Mouse (Mus musculus) kidney, postnatal 4 days (tissue): ENCODE measurements around the gene Pon3.

ENCODE experiments used
- DNase-seq, 2 experiments: peaks; one replicate each; pipeline ENCODE4 v3.0.0; 2021; ENCODE audit warnings: mixed read lengths in 2 of 2

The Pon3 gene

DNA sequence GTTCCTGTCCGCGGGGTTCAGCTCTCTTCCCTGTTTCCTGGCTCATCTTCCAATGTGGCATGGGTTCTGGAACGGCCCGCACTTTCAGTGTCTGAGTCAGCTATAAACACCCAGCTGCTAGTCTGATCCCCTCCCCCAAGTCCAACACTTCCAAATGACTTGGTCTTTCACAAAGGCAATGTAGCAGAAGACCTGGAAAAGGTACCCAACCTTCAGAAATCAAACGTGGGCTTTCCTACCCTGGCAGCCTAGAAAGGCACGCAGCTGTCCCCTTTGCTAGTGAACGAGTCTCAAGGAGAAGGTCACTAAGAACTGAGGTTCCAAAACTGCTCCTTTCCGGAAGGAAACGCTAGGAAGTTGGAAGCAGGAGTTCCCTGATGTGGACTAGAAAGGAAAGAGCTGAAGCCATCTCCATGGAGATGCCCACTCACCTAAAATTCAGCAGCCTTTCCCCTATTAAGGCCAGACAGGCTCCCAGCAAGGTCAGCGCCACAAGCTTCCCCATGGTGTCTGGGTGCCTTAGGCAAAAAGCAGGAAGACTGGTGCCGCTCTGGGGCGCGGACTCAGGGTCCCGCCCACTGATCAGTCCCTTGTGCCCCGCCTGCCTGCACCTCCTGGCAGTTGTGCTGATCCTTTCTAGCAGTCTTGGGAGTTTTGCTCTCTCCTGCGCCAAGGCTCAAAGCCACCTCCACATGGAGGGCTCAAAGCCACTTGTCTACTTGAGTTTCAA is at the start of gene Pon3:
Gene Pon3 (minus strand): TSS at position 565 of the 730 bp plus-strand sequence.
- peak; percentile 61 to 77 for DNase-seq

DNA sequence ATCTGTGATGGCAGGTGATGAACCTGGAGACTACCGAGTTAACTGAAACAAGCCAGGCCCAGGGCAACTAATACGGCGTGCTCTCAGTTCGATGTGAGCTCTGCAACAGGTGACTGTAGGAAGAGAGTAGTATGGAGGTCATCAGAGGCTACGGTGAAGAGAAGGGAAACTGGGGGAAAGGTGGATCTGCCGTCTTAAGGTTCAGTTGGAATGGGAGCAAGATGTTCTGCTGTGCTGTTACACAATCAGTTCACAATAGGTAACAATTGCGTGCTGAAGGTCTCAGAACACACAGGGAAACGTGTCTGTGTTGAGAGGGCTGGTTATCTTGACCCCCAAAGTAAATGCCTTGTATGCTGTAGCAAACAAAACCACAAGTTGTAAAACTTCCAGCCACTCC is 48.9 kb upstream of the Pon3 start:
- DNase-seq: no peak

DNA sequence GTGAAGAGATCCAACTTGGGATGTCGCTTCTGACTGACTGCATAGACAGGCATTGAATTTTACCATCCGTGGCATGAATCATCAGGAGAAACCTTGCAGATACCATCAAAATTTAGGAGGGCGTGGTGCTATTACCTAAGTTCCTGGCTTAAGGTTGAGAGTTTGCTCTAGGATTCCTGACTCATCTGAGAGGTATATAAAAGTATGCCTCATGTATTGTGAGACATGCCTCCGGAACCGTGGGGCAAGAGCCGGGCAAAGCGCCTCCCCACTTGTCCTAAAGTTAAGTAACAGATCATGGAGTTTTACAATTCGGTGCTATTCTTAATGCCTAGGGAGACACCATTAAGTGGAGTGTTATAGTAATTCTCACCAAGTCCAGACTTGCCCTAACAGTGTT is 44.5 kb upstream of the Pon3 start:
- no peak for DNase-seq

DNA sequence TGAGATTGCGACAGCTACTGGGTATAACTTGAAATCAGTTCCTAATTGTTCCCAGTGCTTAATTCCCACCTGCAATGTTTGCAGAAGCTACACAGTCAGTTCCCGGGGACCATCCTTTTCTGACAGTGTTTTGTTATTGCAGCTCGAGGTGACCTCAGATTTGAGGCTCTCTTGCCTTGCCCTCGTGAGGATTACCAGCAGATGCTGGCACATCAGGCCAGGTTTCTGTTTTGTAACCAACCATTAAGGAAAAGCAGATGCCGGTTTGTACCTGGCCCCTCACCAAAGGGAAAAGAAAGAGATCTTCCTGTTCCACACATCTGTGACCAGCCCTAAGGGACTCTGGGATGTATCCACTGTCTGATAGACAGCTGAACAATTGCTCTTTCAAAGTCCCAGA is 43.5 kb upstream of the Pon3 start:
- no peak for DNase-seq

DNA sequence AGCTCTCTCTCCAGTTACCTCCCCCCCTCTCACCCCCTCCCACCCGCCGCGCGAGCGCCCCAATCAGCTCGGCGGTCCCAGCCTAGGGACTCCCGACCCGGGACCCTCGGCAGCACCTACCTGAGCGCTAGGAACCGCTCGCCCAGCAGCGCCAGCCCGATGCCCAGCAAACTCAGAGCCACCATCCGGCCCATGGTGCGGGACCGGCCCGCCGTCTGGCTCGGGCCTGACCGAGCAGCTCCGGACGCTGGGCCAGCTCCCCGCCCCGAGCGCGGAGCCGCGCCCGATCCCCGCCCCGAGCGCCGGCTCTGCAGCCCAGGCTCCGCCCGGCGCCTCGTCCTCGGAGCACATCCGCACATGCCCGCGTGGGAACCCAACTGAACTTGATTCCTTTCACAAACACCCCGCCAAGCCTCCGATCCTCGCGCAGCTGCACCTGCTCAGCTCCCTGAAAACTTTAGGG is 42.0 kb upstream of the Pon3 start, which contains the start of gene Pon2:
Gene Pon2 (minus strand): TSS at position 364 of the 463 bp plus-strand sequence.
- DNase-seq: peak; percentile 81 to 90

DNA sequence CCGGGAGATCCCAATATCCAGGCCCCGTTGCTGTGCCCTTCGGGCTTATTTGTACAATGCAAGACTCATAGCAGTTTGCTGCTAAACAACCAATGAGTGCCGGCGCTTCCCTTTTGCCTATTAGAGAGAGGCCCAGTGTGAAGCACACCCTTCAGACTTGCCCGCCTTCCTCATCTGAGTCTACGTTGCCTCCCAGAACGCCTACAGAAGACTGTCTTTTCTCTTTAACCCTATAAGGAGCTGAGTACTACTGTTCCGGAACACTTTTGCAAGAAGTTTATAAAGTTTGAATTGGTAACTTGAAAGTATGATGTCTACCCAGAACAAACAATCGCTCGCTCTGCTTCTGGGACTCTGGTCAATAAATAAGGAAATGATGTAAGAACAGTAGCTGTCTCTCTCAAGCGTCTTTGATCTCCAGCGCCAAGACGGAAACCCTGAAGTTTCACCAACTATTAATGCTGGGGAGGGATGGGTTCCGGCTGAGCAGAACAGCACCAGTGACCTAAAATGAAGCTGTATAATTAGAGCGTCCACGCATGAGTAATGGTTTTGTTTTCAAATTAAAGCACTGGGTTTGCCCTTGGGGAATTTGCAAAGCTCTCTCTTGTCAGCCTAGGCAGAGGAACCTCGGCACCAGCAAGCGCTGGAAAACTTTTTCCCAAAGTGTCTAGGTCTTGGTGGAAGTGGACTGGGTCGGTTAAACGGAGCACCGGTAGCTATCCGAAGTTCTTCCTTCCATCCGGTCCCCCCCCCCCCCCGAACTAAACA is 41.4 kb upstream of the Pon3 start:
- peak; percentile 55 to 69 for DNase-seq

DNA sequence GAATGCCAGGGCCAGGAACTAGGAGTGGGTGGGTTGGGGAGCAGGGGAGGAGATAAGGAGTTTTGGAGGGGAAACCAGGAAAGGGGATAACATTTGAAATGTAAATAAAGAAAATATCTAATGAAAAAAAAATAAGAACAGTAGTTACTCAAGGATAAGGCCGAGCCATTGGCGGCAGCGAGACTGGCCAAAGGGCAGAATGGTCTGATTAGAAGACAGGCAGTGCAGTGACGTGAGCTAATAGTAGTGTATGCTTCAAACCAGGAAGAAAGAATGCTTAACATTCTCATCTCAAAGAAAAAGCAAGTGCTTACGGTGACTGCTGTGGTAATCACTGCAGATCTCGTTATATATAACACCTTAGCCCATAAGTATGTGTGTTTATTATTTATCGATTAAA is 40.0 kb upstream of the Pon3 start:
- no peak for DNase-seq

DNA sequence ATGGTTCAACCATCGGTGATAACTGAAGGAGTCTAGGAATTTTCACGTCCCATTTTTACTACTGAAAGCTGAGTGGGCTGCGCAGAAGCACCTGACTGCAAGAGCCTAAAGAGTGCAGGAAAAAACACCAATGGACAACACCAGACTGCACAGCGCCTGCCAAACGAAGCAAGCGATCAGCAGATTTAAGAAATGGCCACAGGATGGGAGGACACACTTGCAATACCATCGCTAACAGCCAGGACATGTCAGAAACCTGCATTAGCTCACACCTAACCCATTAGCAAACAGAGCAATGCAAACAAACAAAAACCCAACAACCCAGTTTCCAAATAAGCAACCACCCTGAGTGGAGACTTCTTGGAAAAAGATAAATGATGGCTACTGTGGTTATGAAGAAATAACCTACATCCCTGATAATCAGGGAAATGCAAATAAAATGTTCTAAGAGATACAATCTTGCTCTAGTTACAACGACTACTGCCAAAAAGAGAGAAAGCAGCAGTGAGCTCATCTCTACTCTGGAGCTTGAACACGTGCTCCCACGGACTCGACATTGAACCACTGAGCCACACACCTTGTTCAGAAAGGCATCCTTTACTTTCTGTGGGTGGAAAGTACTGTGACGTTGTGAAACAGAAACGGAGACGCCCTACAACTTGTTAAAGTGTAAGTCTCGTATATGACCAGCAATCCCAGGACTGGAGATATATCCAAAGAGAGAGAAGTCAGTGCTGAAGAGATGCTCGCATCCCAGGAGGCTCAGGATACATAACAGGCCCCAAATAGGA is 38.8 kb upstream of the Pon3 start:
- no peak for DNase-seq

DNA sequence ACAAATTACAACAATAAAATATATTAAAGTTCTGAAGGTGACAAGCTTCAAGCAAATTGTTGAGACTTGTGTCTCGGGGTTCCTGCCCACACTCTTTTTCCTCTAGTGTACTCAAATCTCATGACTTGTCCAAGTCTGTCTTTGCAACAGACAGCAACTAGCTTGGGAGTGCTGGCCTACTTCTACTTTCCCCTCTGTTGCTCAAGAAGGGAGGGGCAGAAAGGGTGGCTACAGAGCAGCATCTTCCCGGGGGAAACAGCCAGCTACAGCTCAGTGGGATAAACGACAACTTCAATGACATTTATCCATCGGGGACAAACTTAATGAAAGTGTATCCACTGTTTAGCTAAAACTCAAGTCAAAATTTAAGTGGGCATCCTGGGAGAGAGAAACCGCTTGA is 36.8 kb upstream of the Pon3 start:
- no peak for DNase-seq

DNA sequence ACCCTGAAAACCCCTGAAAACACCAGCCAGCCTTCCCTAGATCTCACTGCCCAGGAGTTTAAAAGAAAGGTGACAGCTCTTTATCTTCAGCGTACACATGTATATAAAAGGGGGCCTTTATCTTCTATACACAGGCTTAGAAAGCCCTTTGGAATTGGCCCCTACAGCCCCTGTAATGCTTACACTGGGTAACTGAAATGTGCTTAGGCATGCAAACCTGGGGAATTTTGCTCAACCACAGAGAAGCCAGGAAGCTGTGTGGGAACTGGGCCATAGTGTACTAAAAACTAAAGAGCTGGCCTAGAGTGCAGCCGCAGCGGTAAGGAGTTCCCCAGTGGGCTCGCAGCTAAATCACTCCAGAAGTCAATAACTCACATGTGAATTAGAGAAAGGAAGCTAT is 35.4 kb upstream of the Pon3 start:
- DNase-seq: peak in 1 of 2 experiments; percentile 14

DNA sequence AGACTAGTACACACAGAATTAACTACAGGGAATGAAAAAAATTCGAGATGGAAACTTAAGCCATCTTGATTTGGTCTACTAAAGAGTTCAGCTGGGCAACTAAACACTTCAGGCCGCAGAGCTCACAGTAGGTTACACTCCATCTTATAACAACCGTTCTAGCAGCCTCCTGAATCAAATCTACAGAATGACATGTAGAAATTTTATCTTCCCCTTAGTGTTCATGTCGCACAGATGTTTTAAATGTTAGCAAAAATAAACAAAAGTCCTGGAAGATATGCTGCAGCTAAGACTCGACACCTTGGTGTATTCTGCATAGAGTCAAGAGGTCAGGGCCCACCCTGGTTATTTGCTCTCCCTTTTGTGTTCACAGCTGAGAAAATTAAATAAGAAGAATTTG is 31.8 kb upstream of the Pon3 start:
- no peak for DNase-seq

DNA sequence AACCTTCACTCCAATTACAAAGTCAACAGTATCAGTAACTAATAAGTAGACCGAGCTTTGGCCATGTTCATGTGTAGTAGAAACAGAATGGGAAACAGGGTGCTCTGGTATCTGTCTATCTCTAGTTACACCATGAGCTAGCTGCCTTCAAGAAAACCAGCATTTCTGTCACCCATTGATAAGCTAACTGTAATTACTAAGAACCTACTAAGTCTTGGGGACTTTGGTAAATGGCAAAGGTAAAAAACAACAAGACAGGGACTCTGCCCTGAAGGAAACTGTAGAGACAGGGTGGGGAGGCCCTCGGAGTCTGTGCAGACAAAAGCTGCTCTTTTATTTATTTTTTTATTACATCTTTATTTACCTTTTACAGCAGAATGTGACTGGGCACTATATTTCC is 31.3 kb upstream of the Pon3 start:
- DNase-seq: no peak

DNA sequence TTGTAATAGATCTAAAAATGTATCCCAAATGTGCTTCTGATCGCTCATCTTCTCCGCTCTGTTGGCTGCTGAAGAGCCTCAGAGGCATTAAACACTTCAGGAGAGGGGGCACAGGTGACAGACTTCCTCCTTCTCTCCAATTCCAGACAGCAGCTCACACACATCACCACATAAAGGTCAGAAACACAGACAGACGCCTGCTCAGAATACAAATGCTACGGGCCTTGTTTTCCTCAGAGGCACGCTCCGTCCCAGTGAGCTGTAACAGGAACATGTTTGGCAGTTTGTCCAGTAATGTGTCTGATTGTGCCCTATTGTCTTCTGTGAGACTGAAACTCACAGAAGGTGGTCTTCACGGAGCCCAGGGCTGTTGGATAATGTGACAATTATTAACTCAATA is 26.3 kb upstream of the Pon3 start:
- peak in 1 of 2 experiments; percentile 18 for DNase-seq

DNA sequence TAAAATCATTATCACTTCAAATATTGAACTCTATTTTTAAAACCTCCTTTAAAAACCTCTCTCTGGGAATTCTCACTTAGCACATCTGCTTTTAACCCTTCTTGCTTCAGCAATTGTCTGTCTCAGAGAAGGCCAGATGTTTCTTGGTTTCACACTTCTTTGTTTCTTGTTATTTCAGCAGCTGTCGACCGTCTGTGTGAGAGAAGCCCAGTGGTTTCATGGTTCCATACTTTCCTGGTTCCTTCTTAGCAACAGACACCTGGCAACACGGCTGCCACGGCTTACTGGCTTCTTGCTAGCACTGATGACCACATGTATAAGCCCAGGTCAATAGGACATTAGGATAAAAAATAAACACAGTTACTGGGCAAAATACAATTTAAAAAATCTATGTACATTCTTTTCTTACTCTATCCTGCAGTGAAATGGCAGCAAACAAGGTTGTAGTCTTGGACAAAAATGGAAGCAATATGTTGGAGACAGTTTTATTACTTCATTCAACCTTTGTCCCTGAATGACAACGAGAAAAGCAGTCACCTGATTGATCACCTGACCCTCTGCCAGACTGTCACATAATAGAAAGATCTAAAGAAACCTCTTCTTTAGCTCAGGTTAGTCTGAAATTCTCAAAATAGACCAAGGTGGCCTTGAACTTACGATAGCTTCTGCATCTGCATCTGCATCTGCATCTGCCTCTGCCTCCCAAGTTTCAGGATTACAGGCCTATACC is 24.7 kb upstream of the Pon3 start:
- no peak for DNase-seq

DNA sequence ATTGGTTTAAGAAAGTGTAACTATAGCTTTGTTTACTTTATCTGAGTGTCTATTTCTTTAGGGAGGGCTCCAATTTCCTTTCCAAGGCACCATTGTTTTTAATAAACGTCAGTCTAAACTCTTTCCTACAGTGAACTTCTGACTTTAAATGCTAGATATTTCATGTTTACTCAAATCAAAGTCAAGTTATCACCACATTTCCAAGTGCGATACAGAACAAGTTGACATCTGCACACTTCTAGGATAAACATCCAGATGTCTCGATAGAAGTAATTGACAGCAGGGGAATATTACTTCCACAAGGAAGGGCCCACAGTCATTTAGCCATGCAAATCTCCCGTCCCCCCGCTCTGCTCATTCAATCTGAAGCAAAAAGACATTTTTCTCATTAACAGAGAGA is 21.9 kb upstream of the Pon3 start:
- DNase-seq: no peak

DNA sequence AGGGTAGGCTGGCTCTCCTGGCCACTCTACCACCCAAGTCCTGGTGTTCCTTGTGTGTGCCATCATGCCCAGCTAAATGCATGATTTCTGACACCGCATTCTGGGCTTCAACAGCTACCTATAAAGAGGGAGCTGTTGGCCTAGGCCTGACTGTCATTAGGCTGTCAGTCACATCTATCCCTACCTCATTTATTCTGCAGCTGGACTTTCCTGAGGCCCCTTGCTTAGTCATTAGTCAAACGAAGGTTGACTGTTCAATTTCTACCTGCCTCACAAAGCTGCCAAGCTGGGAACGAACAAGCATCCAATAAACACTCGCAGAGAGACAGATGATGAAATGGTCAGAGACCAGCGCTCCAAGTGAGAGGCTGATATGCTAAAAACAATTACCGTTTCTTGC is 13.6 kb upstream of the Pon3 start:
- no peak for DNase-seq

DNA sequence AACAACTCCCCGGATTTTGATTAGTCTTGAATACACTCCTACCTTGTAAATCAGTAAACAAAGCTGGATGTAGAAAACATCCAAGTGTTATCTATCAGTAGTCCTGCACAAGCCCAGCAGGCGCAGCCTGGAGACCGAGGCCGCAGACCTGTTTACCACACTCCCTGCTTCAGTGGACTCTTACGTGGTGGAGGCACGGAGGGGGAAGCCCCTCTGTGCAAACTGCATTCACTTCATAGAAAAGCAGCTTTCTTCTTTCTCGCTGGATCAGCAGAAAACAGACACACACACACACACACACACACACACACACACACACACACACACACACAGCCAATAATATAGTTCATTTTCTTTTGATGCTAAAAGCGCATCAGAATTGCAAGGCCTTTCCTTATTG is 8.7 kb upstream of the Pon3 start:
- peak in 1 of 2 experiments; percentile 5 for DNase-seq

DNA sequence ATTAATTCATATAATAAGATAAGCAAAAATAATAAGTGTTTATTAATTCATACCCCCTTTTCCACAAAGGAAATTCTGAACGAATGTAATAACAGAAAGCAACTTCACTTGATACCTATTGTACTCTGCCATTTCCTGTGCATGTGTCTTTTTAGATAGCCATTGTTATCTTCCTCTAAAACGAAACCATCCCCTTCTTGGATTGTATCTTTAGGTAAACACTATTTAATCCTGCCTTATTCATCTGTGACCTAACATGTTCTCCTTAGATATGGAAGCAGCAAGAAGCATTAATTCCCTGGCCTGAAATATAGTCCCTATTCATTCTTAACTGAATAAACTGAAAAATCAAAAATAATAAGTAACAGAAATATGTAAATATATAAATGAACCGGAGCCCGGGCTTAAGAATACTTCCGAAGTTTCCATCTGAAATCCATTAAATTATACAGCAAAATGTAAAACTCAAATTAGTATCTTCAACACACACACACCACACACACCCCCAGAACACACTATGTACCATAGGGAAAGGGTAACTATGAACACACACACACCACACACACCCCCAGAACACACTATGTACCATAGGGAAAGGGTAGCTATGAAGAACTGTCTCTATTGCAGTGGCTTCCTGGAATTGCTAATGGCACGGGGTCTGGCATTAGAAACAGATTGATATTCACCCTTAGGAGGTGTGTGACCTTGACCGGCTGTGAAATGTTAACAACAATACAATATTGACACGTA is 7.3 kb upstream of the Pon3 start:
- DNase-seq: no peak

DNA sequence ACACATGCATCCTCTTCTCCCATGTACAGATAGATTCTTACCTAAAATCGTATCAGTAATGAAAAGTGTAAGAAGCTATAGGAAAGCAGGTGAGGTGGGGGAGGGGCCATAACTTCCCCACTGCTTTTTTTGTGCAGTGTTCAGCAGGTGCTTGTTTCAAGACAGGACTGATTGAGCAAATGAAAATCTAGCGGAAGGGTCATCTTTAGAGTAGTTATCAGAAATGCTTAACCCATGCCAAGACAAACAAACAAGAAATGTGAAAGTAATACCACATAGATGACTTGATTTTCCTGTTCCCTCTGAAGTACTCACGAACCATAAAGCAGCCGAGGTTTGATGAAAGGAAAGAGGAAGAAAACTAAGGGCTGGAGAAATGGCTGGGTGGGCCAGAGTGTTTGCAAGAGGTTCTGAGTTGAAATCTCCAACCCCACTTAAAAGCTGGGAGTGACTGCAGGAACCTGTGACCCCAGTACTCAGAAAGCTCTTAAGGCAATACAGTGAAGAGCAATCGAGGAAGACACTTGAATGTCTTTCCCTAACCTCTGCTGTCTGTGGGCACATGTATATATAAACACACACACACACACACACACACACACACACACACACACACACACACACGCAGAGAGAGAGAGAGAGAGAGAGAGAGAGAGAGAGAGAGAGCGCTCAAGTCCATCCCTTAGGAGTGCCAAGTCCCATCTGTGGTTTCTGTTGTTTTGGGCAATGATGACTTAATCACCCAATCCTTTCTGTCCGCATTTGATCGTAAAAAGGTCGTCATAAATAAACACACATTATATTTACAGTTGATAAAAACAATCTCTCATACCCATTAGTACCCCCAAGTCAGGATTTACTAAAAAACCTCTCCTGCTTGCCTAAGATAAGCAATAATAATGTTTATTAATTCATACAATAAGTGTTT is 6.5 kb upstream of the Pon3 start:
- no peak for DNase-seq

DNA sequence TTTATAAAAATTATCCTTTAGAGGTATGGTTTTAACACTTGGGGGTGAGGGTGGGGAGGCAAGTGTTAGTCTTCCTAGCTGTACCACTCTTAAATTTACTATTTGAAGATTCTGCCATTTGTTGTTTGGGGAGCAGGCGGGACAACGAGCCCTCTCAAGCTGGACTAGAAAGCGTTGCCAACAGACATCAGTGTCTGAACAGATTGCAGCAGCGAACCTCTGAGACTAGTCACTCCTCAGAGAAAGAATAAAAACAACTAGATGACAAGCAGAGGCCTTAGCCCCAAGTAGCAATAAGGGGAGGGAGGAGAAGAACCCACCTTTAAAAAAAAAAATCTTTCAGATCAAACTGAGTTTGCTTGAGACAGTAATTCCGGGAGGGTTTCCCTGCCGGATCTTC is 795 bp downstream of the Pon3 start:
- no peak for DNase-seq

DNA sequence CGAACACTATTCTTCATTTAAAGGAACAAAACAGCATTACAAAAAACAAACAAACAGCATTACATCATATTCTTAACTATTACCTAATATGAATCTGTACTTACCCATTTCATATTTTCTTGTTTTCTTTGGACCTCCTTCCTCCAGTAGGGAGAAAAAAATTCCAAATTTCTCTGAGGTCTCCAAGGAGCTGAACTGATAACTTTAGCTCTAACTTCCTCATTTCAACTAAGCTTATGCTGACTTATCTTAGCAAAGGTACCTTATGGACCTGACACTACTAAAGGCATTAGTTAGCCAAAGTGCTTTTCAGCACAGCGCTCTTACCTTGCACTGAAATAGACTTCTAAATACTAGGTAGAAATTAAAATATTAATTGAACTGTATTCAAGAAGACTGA is 1.2 kb downstream of the Pon3 start:
- DNase-seq: no peak
